Mouse (Mus musculus) C2C12 (cell line): ENCODE results near the gene Arhgef3.

ENCODE experiments used
- CTCF ChIP-seq: IDR thresholded peaks from one replicate; pipeline ENCODE4 v1.5.1; 2011; ENCODE audit not compliant: control insufficient read depth, insufficient read depth, insufficient read length
- MAX ChIP-seq: IDR thresholded peaks from one replicate; pipeline ENCODE4 v1.6.1; 2011; ENCODE audit warnings: mild to moderate bottlenecking, control low read depth
- USF1 ChIP-seq: IDR thresholded peaks from one replicate; pipeline ENCODE4 v1.6.1; 2011; ENCODE audit warnings: low read depth, mild to moderate bottlenecking, control low read depth, moderate library complexity

DNA sequence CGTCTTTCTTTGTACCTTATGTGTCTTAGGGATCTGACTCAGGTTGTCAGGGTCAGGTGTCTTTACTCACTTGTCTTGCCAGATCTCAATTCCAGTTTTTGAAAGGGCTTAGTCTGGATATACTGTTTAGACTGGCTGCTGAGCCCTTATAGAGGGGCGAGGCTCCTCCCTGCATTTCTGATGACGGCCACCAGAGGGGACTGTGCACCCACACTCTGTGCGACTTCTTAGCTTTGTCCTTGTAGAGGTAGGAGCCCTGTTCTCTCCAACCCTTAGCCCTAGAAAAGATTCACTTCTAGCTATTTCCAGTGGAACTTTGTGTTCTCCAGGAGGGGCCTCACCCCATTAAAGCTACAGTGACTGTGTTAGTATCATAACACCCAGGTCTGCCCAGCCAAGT lies 72.3 kb downstream of the Arhgef3 start:
- TF ChIP-seq MAX (no peak), USF1 (no peak), CTCF (peak; percentile 82)
